ENCODE assay signal across 8 mouse cellular contexts in the genomic region with DNA sequence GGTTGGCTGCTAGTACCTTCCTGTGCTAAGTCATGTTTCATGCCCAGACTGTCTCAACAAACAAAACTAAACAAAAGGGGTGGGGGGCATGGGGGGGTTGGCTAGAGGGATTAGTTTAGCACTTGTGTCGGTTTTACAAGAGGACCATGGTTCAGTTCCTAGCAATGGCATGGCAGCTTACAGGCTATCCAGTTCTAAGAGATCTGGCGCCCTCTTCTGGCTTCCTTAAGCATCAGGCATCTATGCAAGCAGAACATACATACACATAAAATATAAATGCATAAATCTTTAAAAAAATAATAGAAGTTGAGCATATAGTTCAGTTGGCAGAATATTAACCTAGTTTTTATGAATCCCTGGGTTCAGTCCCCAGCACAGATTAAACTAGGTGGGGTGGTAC. TPM values are rescaled to one million over a fixed set of nuclear protein-coding genes. Genes with fewer than 3 reads are reported as not detected.
A peak's percentile ranks its signal among the peaks of the same experiment; 100 is the strongest.
DNase-seq lines count a peak whose midpoint lies in the region; ATAC-seq and TF ChIP-seq lines count a peak whose summit lies in the region.

No protein-coding gene starts in this region.

- WGBS in neural tube, embryonic 15.5 days, result 21% methylated on average over 2 of the region's 2 CpGs
- WGBS in liver, postnatal 0 days (ENCODE audit: insufficient replicate concordance), result 24% methylated on average over 2 of the region's 2 CpGs
- WGBS in cerebellum, adult 2 months, result 19% methylated on average over 2 of the region's 2 CpGs

- TF ChIP-seq CTCF in liver, postnatal 0 days (IDR thresholded peaks at IDR 0.05; ENCODE audit: low read depth), result peak; percentile 75
- TF ChIP-seq CTCF in cerebellum, adult 2 months (IDR thresholded peaks at IDR 0.05; ENCODE audit: borderline replicate concordance, insufficient read depth, low read depth, low read length), result no peak

- H3K27me3 ChIP-seq in neural tube, embryonic 15.5 days (replicated peaks), result no peaks in the 10 kb centered on the region
- H3K27me3 ChIP-seq in liver, postnatal 0 days (ENCODE audit: insufficient read depth, low read length), result no peaks in the 10 kb centered on the region
- no peaks in the 10 kb centered on the region for H3K27me3 ChIP-seq in cerebellum, adult 2 months (ENCODE audit: control insufficient read depth, insufficient read depth, low read length)

- H3K9ac ChIP-seq in neural tube, embryonic 15.5 days (replicated peaks), result no peak overlapping the region
- H3K9ac ChIP-seq in liver, postnatal 0 days (replicated peaks), result no peak overlapping the region

- DNase-seq in embryo, embryonic 10 days (ENCODE audit: low spot score), result peak; percentile 81
- DNase-seq in embryo, embryonic 9.5 days (ENCODE audit: extremely low spot score), result no peak
- peak; percentile 38 for DNase-seq in neural tube, embryonic 10.5 days (ENCODE audit: extremely low spot score, low spot score)
- DNase-seq in embryo, embryonic 10.5 days (ENCODE audit: low spot score), result peak; percentile 75
- DNase-seq in liver, postnatal 0 days, result peak; percentile 74
- peak; percentile 57 to 81 for DNase-seq in spleen, postnatal 4 days (ENCODE audit: low spot score in 2 of 2)
- no peak for DNase-seq in cerebellum, adult 2 months

- no peak for ATAC-seq in neural tube, embryonic 15.5 days (ENCODE audit: low FRiP score)
- ATAC-seq in liver, postnatal 0 days, result no peak

- no peak for TF ChIP-seq POLR2A in cerebellum, adult 2 months (IDR thresholded peaks at IDR 0.05; ENCODE audit: borderline replicate concordance, insufficient read depth, low read length)

- no peaks in the 10 kb centered on the region for H3K36me3 ChIP-seq in neural tube, embryonic 15.5 days
- H3K36me3 ChIP-seq in liver, postnatal 0 days (replicated peaks; ENCODE audit: insufficient read depth, low read length), result no peaks in the 10 kb centered on the region

- TF ChIP-seq EP300 in liver, postnatal 0 days (IDR thresholded peaks at IDR 0.05; ENCODE audit: low read depth), result no peak

- no peak overlapping the region for H3K4me2 ChIP-seq in neural tube, embryonic 15.5 days
- H3K4me2 ChIP-seq in liver, postnatal 0 days (ENCODE audit: low read depth, low read length), result no peak overlapping the region

- no peaks in the 10 kb centered on the region for H3K4me1 ChIP-seq in neural tube, embryonic 15.5 days
- H3K4me1 ChIP-seq in liver, postnatal 0 days (ENCODE audit: insufficient read depth), result peaks cover 4% of the 10 kb centered on the region; the same call in 1 of the 2 replicates
- H3K4me1 ChIP-seq in cerebellum, adult 2 months (ENCODE audit: control insufficient read depth, insufficient read depth, low read length), result no peaks in the 10 kb centered on the region

- H3K4me3 ChIP-seq in neural tube, embryonic 15.5 days (replicated peaks), result no peak overlapping the region
- H3K4me3 ChIP-seq in liver, postnatal 0 days (ENCODE audit: low read depth, low read length), result no peak overlapping the region
- no peak overlapping the region for H3K4me3 ChIP-seq in cerebellum, adult 2 months (replicated peaks; ENCODE audit: insufficient read depth, low read depth, low read length)

- no peak overlapping the region for H3K27ac ChIP-seq in neural tube, embryonic 15.5 days (replicated peaks)
- no peak overlapping the region for H3K27ac ChIP-seq in liver, postnatal 0 days (ENCODE audit: low read depth)
- H3K27ac ChIP-seq in cerebellum, adult 2 months (ENCODE audit: insufficient read depth, low read length), result no peak overlapping the region

- H3K9me3 ChIP-seq in neural tube, embryonic 15.5 days (replicated peaks), result no peaks in the 10 kb centered on the region
- no peaks in the 10 kb centered on the region; the same call in 1 of the 2 replicates for H3K9me3 ChIP-seq in liver, postnatal 0 days (ENCODE audit: low read length)

RNA-seq across cellular contexts. Expression of a gene that starts 4.0 kb away (rescaled TPM):
- 0.28 and 0.36 TPM in 2 replicates for polyA plus RNA-seq in neural tube, embryonic 15.5 days (2015; fragmentation: Nextera tagmentation; extraction: Ambion mirVana)
- polyA plus RNA-seq in liver, postnatal 0 days (2015; fragmentation: Nextera tagmentation; extraction: Ambion mirVana), result not detected in 2 replicates
- polyA plus RNA-seq in cerebellum, adult 2 months (2012; rRNA removed), result not detected in 2 replicates

RNA-seq across cellular contexts. Expression of a gene that starts 7.7 kb away (rescaled TPM):
- polyA plus RNA-seq in neural tube, embryonic 15.5 days (2015; fragmentation: Nextera tagmentation; extraction: Ambion mirVana), result 189 and 204 TPM in 2 replicates
- polyA plus RNA-seq in liver, postnatal 0 days (2015; fragmentation: Nextera tagmentation; extraction: Ambion mirVana), result 53.6 and 57.6 TPM in 2 replicates
- 67.4 TPM in 2 replicates for polyA plus RNA-seq in cerebellum, adult 2 months (2012; rRNA removed)

RNA-seq across cellular contexts. Expression of a gene that starts 12.3 kb away (rescaled TPM):
- polyA plus RNA-seq in neural tube, embryonic 15.5 days (2015; fragmentation: Nextera tagmentation; extraction: Ambion mirVana), result 27.5 and 27.6 TPM in 2 replicates
- 9.0 and 9.5 TPM in 2 replicates for polyA plus RNA-seq in liver, postnatal 0 days (2015; fragmentation: Nextera tagmentation; extraction: Ambion mirVana)
- 34.4 and 35.9 TPM in 2 replicates for polyA plus RNA-seq in cerebellum, adult 2 months (2012; rRNA removed)

RNA-seq across cellular contexts. Expression of a gene that starts 15.0 kb away (rescaled TPM):
- polyA plus RNA-seq in neural tube, embryonic 15.5 days (2015; fragmentation: Nextera tagmentation; extraction: Ambion mirVana), result not detected in 2 replicates
- not detected in 2 replicates for polyA plus RNA-seq in liver, postnatal 0 days (2015; fragmentation: Nextera tagmentation; extraction: Ambion mirVana)
- 0.13 TPM in 1 of 2 replicates, not detected in the other for polyA plus RNA-seq in cerebellum, adult 2 months (2012; rRNA removed)

RNA-seq across cellular contexts. Expression of a gene that starts 15.3 kb away (rescaled TPM):
- polyA plus RNA-seq in neural tube, embryonic 15.5 days (2015; fragmentation: Nextera tagmentation; extraction: Ambion mirVana), result 52.7 and 53.0 TPM in 2 replicates
- 12.7 and 13.2 TPM in 2 replicates for polyA plus RNA-seq in liver, postnatal 0 days (2015; fragmentation: Nextera tagmentation; extraction: Ambion mirVana)
- polyA plus RNA-seq in cerebellum, adult 2 months (2012; rRNA removed), result 30.6 and 31.0 TPM in 2 replicates

Comparison
In these comparisons a context has a peak if more than half of its experiments do, and no peak if none do; other contexts are left out.
1. DNase-seq: peak in embryo, embryonic 10 days (single experiment), neural tube, embryonic 10.5 days (single experiment), embryo, embryonic 10.5 days (single experiment), liver, postnatal 0 days (single experiment) and spleen, postnatal 4 days (2 of 2); none in embryo, embryonic 9.5 days (single experiment) and cerebellum, adult 2 months (0 of 2).